Mouse (Mus musculus) fibroblast of lung, adult 2 months (primary cell): ENCODE measurements around the gene Fam117a.
A peak's percentile ranks its signal among the peaks of the same experiment; 100 is the strongest.
"Not testable (repeated sequence)": the region's sequence is repeated elsewhere in the genome, so short reads cannot be mapped to it uniquely, and the experiment has no call there.

Source experiments
- DNase-seq: peaks from one replicate; pipeline ENCODE4 v3.0.0-alpha.2; 2011; ENCODE audit warnings: low read depth

The Fam117a gene

DNA sequence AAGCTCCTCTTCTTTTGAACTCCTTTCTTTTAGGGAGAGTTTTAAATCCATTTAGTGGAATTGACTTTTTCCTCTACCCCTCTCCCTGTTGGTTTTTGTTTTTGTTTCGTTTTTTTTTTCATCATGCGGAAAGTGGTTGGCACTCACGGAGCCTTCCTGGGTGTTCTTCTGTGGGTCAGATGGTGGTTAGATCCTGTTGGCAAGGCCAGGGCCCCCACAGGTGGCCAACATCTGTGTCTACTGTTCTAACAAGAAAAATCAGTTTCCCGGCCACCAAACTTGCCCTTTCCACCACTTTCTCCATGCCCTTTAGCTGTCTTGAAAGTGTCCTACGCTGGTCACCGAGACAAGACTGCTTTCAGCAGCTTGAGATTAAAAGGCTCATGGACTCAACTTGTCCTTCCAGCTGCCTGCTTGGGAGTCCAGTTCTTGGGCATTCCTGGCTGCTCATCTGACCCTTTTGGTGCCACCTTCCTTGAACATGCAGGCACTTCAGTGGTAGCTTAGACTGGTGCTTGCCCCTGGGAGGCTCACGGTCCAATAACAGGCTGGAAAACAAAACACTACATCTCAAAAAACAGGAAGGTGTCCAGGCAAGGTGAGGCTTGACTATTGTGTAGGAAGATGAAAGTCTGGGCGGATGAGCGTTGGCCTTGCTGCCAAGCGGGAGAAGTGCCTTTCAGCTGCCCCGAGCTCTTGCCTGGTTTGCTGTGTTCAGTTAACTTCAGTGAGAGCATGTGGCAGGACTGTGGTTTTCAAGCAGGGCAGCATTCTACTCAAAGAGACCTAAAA, 56.1 kb downstream of the Fam117a start:
- DNase-seq, result no peak

DNA sequence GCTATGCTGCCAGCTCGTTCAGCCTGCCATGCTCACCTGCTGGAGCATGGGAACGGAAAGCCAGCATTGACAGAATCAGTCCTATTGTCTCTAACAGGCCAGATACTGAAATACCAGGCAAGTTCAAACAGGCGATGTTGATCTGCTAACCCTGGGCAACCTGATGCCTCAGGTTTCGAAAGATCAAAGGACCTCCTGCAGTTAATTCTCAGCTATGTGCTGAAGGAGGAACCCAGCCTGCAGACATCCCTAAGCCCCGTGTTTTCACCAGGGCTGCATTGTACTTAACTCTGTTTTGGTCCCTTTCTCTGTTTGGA, 56.6 kb downstream of the Fam117a start:
- DNase-seq, result no peak

DNA sequence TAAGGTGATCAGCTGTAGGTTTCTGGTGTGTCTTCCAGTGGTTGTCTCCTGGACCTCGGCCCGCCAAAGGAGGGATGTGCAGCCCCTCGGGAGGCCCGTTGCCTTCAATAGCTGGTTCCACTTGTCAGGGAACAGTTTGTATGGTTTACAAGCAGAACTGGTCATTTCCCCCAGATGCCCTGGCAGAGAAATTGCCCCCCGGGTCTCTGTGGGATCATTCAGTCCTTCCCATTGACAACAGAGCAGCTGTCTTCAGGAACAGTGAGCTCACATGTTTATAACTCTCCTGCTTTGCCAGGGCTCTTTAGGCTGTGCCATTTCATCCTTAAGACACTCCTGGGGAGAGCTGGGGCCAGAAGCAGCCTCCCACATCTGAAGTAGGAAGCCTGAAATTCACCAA, 57.3 kb downstream of the Fam117a start:
- no peak for DNase-seq

DNA sequence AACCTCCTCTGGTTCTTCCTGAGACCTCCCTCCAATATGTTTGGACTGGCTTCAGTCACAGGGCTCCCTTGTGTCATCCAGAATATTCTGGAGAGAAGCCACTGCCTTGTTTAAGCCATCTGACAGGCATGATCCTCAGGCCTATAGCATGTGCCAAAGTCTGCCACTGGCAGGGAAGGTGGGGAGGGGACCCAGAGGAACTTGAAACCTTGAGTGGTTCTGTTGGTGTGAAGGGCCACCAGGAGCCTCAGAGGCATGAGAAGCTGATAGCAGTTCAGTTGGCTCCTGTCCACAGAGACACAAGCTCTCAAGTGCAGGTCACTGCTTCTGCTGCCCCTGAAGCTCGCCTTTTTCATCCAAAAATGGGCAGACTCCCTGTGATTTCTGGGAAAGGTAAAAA, 59.7 kb downstream of the Fam117a start:
- DNase-seq, result no peak

DNA sequence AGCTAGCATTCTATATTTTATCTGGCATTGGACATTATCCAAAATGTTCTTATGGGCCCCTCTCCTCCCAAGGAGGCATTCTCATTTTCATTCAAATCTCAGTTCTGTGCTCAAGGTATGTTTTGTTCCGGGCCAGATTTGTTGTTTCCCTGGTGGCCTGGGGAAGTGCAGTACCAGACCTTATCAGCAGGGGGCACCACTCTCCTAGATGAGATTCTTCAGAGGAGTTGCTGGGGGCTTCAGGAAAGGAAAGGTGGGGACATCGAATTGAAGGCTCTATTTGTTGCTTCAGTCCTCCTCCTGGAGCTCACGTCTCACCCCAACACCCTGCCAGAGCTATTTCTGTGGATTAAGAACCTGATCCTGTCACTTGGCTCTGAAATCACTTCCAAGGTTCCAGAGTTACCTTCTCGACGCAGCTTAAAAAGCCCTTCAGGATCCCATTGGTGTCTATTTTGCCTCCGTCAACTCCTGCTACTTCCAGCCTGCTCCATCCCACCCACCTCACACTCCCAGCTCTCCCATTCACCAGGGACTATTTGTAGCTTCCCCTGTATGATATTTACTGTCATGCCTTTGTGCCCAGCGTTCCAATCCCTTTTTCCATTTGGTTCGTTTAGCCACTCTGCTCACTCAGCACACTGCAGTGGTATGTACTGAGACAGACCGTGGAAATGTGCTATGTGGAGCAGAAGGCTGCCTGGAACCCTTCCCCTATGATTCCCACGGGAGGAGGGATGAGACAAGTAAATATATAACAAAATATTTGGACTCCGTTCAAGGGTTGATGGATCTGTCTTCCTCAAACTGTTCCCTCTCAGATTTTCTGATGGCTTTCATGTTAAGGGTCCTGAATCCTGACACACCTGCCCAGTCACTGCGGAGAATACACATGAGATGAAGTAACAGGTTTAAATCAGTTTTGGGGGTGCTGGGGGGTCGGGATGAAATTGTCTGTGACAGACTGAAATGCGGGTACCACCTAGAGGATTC, 61.3 kb downstream of the Fam117a start:
- DNase-seq, result no peak

DNA sequence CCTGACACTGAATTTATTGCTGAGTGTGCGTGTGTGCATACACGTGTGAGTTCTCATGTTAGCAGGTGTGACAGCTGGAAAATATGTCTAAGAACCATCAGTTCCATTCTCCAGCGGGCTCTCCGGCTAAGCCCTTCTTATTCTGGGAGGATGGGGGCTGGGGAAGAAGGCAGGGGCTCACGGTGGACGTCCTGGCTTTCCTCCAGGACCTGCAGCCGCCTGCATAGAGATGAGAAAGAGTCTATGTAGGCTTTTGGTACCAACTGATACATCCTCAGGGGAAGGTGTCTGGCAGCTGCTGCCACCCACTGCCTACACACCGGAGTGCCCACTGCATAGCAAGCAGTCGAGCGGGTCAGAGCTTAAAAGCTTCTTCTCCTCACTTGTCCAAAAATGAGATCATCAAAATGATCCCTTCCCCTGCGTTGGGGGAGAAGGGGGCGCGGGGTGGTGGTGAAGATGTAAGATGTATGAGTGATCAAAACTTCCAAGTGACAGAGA, 62.8 kb downstream of the Fam117a start:
- DNase-seq, result no peak

DNA sequence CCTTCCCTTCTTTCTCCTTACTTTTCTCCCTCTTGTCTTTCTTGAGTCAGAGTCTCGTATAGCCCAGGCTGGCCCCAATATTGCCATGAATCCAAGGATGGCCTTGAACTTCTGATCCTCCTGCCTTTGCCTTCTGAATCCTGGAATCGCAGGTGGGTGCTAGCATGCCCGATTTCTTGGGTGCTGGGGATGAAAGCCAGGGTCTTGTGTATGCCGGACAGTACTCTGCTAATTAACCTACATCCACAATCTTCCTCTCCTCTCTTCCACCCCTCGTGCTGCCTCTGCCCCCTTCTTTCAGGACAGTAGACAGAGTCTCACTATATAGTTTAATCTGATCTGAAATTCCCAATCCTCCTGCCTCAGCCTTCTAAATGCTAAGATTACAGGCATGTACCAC, 64.8 kb downstream of the Fam117a start:
- DNase-seq, result no peak

DNA sequence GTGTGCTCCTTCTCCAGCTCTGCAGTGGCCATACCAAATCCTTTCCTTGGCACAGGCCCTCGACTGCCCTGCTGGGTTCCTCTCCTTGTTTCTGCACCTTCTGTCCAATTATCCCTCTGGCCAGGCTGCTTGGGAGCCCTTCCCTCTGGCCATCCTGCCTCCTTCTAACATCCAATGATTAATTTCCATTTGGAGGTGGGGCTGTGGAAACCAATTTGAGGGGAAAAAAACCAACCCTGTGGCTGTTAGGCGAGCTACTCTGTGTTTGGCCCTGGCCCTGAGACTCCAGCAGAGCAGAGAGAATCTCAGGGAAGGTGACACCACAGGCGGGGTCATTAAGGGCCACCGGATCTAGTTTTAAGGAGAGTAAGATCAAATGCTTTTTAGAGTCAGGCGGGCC, 65.4 kb downstream of the Fam117a start:
- no peak for DNase-seq

DNA sequence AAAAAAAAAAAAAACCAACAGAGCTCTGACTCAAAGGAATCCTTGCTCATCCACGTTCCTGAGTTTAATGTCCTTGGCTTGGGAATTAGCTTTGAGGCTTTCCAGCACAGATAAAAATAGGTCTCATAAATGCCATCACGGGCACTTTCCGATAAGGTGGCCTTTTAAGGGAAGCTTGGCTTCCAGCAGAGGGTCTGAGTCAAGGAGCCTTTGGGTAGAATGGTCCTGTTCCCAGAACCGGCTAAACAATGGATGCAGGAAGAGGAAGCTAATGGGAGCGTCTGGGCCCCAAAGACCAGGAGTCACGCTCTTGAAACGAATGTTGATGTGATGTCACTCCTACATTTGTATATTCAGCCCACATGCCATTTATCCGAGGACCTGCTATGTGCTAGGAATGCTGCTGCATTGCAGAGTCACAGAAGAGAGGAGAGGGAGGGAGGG, 65.9 kb downstream of the Fam117a start:
- no peak for DNase-seq

DNA sequence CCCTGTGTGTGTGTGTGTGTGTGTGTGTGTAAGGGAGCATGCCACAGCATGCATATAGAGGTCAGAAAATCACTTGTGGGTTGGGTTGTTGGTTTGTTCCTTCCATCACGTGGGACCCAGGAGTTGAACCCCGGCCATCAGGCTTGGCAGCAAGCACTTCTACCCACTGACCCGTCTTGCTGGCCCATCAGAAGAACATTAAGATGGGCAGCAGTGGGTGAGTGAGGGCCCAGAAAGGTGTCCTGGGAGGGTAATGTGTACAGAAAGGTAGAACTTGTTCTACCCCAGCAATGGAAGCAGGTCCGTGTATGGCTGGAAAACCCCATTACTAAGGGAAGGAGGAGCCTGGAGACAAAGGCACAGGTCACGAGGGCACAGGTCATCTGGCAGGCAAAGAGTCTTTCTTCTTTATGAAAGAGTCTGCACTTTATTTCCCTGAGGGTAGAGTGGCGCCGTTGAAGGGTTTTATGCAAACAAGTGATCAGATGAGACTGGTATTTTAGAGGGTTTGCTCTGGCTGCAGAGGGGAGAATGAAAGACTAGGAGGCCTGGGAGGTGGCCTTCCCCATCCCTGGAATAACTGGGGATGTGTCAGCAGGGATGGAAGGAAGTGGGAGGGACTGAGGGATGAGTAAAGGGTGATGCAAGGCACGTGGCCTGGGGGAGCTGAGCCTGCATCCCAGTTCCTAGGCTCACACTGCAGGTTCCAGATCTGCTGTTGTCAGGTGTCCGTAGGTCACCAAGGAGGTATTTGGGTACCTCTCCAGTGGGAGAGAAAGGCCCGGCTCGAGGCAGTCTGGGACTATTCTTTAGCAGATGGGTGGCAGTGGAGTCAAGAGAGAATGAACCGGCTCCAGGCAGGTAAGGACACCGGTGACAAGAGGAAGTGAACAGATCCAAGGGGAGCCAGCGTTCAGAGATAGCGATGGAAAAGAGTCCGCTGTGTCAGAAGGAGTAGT, 66.8 kb downstream of the Fam117a start:
- no peak for DNase-seq

DNA sequence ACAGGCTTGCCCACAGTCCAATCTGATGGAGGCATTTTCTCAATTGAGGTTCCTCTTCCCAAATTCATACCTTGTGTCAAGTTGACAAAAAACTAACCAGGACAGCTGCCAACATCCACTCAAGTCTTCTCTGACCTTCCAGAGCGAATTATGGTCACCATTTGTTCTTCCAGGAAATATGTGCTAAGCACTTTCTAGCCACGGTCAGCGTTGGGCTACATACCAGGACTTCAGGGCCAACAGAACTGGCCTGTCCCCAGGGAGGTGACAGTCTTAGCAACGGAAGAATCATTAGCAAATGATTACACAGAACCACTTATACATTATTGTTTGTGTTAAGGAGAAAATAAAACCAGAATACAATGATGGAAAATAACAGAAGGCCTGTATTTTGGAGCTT, 69.0 kb downstream of the Fam117a start:
- no peak for DNase-seq

DNA sequence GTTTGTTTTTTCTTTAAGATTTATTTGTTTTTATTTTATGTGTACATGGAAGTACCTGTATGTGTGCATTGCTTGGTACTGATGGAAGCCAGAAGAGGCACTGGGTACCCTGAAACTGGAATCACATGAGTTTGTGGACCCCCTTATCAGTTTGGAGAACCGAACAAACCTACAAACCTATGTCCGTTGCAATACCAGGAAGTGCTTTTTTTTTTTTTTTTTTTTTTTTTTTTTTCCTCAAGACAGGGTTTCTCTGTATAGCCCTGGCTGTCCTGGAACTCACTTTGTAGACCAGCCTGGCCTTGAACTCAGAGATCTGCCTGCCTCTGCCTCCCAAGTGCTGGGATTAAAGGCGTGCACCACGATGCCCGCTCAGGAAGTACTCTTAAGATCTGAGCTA, 69.6 kb downstream of the Fam117a start:
- DNase-seq, result not testable (repeated sequence)

DNA sequence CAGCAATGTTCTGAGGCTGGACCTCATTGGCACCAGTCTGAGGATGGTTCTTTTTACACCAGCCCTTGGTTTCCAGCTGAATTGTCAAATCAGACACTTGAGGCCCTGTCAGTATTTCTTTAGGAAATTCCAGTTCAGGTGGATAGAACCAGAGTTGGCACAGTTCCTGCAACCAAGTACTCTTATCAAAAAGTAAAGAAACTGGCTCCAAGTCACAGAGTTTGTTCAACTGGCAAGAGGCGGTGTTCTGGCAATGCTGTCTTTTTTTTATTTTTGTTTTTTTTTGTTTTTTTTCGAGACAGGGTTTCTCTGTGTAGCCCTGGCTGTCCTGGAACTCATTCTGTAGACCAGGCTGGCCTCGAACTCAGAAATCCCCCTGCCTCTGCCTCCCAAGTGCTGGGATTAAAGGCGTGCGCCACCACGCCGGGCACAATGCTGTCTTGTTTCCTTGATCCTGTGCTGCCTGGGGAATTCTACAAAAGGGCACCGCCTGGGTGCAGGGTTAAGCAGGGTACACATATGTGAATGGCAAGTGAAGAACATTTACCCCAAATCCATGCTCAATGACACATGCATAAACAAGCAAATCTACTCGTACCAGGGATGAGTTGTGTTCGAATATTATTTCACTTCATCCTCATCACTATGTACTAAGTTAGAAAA, 72.8 kb downstream of the Fam117a start:
- no peak for DNase-seq

DNA sequence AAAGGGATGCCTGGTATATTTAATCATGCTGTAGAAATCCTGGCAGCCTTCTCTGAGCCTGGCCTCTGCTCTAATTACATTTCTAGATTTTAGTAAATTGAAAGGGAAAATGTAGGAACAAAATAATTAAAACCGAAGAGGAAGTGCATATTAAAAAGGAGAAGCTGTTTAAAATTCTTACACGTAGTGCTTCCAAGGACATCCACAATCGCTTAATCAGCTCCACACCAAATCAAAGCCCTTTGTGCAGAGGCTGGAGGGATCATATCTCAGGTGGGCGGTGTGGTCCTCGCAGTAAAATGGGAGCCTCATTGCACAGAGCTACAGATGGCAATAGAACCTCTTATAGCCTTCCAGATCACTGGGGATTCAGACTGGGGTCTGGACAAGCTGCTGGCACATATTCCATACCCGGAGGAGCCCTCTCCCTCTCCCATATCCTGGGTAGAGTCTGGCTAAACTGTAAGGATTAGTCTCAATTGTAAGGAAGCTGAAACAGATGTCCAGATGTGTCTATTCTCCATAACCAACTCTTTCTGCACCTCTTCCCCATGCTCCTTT, 74.7 kb downstream of the Fam117a start:
- no peak for DNase-seq

DNA sequence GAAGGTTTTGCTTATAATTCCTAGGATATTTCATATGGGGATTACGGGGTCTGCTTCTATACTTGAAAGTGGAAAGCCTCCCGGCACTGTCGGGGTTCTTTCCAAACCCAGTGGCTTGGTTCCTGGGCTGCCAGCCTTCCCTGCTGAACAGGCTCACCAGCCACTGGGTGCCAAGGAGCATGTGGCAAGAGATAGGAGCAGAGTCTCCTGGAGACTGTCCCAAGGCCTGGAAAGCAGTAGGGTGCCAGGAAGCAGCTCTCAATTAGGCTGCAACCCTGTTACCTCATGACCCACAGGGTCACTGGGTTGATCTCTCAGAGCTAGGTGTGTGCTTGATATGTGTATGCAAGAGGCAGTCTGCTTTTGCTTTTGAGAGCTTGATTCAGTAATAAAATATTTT, 75.8 kb downstream of the Fam117a start:
- DNase-seq, result no peak

DNA sequence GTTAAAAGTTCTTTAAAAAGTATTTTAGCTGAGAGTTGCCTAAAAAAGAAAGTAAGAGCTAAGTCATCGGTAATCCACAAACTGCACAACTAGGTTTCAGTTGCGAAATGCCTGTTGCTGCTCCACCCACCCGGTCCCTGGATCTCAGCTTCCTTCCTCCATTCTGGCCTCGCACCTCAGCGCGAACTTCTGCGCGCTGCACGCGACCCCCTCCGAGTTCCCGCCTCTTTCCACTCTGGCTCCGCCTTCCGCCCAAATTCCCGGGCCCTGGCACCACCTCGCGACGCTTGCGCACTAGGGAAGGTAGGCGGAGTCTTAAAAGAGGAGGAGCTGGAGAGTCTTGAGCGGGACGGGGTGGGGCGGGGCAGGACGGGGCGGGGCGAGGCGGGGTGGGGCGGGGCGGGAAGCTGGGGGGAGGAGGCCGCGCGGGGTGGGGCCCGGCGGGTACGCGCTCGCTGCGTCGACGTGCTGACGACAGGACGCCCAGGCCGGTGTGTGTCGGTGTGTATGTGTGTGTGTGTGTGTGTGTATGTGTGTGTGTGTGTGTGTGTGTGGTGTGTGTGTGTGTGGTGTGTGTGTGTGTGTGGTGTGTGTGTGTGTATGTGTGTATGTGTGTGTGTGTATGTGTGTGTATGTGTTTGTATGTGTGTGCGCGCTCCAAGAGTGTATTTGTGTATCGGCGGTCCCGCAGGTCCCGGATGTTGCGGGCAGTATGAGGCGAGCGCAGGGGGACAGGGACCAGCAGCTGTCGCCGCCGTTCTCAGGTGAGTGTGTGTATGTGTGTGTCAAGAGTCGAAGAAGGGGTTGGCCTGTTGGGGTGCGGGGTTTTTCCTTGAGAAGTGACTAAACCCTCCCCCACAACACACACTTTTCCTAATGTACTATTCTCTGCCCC, 77.1 kb downstream of the Fam117a start, which contains the start of gene Spop:
Spop (plus strand) TSS at position 440 of the 895 bp plus-strand sequence.
- peak; percentile 77 for DNase-seq

DNA sequence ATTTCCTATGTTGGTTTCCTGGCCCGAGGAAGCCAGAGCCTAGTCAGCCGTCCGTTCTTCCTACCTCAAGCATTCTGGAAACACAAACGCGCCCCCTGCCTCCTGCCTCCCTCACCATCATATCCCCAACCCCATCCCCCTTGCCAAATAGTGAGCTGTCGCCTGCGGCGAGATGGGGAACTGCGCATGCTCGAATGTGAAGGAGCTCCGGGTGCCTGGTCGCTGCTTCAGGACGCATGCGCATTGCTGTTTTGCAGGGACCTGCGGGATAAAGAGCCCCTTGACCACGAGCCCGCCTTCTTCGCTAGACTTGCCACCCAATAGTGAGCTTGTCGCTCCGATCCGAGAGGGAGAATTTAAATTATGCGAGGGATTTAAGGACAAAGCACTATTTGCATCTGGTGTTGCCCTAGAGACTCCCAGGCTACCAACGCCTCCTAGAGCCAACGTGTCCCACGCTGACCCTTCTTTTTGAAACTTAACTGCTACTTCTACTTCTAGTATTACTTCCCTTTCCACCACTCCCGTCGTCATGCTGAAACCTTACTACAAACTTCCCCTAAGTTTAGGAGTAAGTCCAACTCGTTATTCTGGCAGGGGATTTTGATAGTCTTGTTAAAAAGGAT, 77.8 kb downstream of the Fam117a start:
- DNase-seq, result peak; percentile 92

DNA sequence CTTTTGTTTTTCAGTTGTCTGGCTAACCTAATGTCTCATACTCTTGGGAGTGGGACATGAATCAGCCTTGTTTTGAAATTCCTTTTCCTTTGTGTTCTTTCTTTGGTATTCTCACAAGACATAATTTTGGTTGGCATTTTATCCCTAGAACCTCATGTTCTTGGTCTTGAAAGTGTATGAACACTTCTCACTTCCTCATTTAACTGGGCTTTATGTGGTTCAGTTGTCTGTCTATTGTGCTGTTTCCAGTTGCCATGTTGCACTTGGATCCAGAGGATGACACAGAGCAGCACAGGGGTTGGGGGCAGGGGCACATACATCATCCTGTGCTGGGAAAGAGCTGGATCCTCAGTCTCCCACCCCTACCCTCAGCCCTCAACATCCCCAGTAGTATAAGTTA, 79.1 kb downstream of the Fam117a start:
- DNase-seq, result no peak

DNA sequence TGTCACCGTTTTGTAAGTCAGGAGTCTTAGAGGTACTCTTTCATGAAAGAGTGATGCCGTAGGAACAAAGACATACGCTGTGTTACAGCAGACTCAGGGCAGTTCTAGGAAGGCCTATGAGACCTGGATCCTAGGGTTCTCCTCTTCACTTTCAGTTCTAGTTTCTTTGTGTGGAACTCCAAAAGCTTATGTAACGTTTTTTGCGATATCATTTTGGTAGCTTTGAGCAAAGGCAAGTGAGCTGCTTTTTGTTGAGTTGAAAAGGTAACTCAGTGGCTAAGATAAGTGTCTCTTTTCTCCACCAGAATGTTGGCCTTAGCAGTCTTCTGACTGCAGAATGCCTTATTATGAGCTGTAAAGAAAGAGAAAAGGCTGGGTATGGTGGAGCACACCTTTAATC, 80.5 kb downstream of the Fam117a start:
- no peak for DNase-seq
